Mouse (Mus musculus) heart, adult 18-20 months (tissue): ENCODE measurements at regions not wholly inside any gene's neighbourhood (a gene's known extent, or its start where the extent isn't known, plus 50 kb on each side); places are given as distances from the start of the nearest gene placed in this dataset.

Source experiments
- DNase-seq, 2 experiments: peaks; one replicate each; pipeline ENCODE4 v3.0.0; 2021 to 2022; ENCODE audit warnings: mixed read lengths in 1 of 2

- no peak for DNase-seq
These were observed 176.4 kb upstream of the Klhl29 start for GRCm38 (mm10) chr12:5551901-5552300.

DNA sequence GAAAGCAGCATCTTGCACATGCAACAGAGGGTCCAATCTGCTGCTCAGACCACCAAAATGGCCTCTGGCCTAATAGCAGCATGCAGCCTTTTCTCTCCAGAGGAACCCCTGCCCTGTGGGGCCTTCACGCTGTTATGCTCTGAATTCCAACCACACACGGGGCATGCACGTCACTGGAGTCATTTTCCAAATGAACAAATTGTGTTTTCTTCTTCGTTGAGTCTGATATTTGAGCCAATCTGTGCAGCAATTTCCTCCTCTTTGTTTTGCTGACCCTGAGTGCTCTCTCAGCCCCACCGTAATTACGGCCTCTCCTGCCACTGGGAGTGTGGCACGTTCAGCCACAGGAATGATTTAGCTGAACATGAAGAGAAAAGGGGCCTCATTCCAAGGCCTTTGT lies 174.3 kb upstream of the Klhl29 start:
- DNase-seq = no peak

DNA sequence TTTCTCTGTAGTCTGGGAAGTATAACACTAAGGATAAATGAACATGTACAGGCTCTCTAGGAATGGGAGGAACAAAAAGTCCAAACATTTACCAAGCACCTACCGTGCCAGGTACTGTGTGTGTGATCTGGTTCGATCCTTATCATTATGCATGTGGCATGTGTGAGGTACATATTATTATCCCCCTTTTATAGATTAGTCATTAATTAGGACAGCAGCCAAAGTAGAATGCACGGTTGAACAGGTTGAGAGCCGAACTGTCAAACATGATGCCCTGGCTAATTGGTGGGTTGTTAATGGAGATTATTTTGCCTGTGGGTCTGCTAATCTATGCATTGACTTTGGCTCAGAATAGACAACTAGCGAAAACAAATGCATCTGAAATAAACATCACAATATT lies 172.2 kb upstream of the Klhl29 start:
- no peak for DNase-seq

- DNase-seq = no peak
These were observed 167.2 kb upstream of the Klhl29 start for GRCm38 (mm10) chr12:5542701-5543100.

- no peak for DNase-seq
These were observed 120.8 kb upstream of the Klhl29 start for GRCm38 (mm10) chr12:5496299-5496698.

GRCm38 (mm10) chr12:5494657-5495512 lies 119.4 kb upstream of the Klhl29 start:
- peak in 1 of 2 experiments; percentile 9 for DNase-seq

DNA sequence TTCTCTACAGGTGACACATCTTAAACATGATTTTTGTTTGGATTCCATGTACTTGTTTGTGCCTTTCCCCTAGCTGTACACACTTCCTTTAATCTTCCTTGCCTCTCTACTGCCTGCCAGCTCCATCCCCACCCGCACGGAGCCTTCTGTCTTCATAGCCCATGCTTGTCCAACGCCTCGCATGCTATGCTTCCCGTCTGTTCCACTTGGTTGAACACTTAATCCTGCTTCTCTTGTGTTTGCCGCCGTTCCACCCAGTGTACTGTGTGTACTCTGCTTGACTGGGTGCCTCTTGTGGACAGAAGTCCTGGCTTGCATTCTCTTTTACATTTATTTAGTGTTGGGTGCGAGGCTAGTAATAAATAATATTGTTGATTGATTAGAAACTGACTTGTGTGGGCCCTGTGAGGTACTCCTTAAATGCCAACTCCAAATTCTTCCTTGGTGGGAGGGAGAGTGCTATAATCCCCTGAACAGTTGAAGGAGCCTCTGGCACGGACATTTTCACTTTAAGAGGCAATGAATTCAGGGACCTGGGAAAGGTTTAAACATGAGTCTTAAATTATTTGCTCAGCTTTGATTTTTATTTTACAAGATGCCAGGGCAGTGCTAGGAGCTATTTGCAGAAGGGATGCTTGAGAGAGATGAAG lies 88.9 kb upstream of the Klhl29 start:
- DNase-seq = no peak

- no peak for DNase-seq
These were observed 77.7 kb upstream of the Klhl29 start for GRCm38 (mm10) chr12:5453157-5453556.

GRCm38 (mm10) chr12:5443730-5444129 lies 68.2 kb upstream of the Klhl29 start:
- DNase-seq = no peak

DNA sequence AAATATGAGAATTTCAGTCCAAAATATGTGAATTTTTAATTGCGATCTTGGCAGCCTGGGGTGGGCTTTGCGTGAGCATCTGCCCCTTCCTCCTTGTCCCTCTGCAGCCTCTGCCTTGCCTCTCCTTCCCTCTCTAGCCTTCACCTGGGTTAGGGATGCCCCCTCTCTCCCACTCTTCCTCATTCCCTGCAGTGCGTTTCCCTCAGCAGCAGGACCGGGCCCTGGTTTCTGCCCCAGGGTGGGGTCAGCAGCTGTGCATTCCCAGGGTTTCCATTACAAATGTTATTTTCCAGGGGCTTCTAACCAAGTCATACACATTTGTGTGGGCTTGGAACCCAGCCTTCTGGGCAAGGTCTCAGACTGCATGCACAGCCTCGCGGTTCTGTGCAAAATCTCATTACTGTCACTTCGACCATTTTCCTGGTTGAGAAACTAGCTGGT lies 67.6 kb upstream of the Klhl29 start:
- no peak for DNase-seq

GRCm38 (mm10) chr12:5442679-5443078 lies 67.2 kb upstream of the Klhl29 start:
- DNase-seq = no peak

DNA sequence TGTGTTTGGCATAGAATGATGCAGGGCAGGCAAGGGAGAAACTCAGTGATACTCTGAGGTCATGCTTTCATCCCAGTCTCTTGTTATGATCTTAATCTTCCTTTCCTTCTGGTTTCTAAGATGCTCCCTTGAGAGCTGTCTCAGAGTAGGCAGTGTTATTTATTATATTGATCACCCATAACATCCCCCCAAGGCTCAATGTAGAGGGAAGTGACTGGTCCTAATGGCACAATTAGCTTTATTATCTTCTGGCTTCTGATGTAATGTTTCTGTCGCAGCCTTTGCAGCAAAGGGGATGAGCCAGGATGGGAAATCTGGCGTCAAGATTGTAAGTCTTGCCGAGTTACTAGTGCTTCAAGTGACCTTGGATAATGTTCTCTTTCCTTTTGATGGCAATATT lies 65.0 kb upstream of the Klhl29 start:
- no peak for DNase-seq

- no peak for DNase-seq
These were observed 60.4 kb upstream of the Klhl29 start for GRCm38 (mm10) chr12:5435876-5436275.

- DNase-seq = no peak
These were observed 58.6 kb upstream of the Klhl29 start for GRCm38 (mm10) chr12:5434060-5434459.

GRCm38 (mm10) chr12:5432688-5433087 lies 57.2 kb upstream of the Klhl29 start:
- DNase-seq = no peak

DNA sequence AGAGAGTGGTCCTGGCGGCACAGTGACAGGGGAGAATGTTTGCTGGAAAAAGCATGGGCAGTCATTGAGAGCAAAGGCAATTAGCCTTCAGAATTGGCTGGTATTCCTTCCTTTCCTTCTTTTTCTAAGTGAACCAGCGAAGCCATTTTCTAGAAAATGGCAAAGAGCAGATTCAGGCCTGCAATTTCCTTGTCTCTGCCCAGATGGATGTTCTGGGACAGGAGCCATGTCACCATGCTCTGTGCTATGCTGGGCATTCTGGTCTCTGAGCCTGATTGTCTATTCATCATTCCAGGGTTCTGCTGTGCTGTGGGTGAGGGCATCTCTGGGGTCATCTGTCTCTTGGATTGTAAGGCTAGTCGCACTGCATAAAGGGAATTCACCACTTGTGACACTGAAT lies 53.3 kb upstream of the Klhl29 start:
- DNase-seq = no peak
